Comparison of ENCODE assay signal across 51 mouse cellular contexts in genomic region chr11:49270368-49270767, GRCm38 (mm10). TPM values are rescaled to one million over a fixed set of nuclear protein-coding genes. Genes with fewer than 3 reads are reported as not detected.
"Had no signal": no experiment of that assay in that cellular context is flagged by ENCODE, and none has a peak within 500 bp of the region (broad histone marks: within the 10 kb centered on the region; RNA-seq: fewer than 3 reads in every experiment).

No protein-coding gene starts in this region.

- H3K4me3 ChIP-seq: heart, embryonic 12.5 days; heart, embryonic 13.5 days; heart, embryonic 15.5 days; hindbrain, embryonic 10.5 days; hindbrain, embryonic 12.5 days; hindbrain, embryonic 13.5 days; hindbrain, embryonic 15.5 days; intestine, embryonic 15.5 days; kidney, embryonic 15.5 days; layer of hippocampus, adult 2 months; left cerebral cortex, adult 2 months had no signal

- H3K27ac ChIP-seq: heart, embryonic 13.5 days; heart, embryonic 15.5 days; hindbrain, embryonic 10.5 days; hindbrain, embryonic 12.5 days; hindbrain, embryonic 13.5 days; hindbrain, embryonic 14.5 days; hindbrain, embryonic 15.5 days; hindbrain, postnatal 0 days; intestine, embryonic 15.5 days; kidney, embryonic 15.5 days; kidney, postnatal 0 days; layer of hippocampus, adult 2 months; left cerebral cortex, adult 2 months had no signal

- H3K9ac ChIP-seq: heart, embryonic 12.5 days; heart, embryonic 13.5 days; heart, embryonic 15.5 days; hindbrain, embryonic 12.5 days; hindbrain, embryonic 13.5 days; hindbrain, embryonic 14.5 days; hindbrain, embryonic 15.5 days; intestine, embryonic 15.5 days; kidney, embryonic 15.5 days had no signal

- H3K4me1 ChIP-seq: hindbrain, embryonic 10.5 days had no signal

- H3K4me2 ChIP-seq: heart, embryonic 11.5 days; heart, embryonic 12.5 days; heart, embryonic 13.5 days; heart, embryonic 15.5 days; hindbrain, embryonic 12.5 days; hindbrain, embryonic 13.5 days; hindbrain, embryonic 14.5 days; hindbrain, embryonic 15.5 days; intestine, embryonic 15.5 days; kidney, embryonic 15.5 days had no signal

- H3K27me3 ChIP-seq: heart, embryonic 12.5 days; heart, embryonic 13.5 days; heart, embryonic 15.5 days; hindbrain, embryonic 12.5 days; hindbrain, embryonic 13.5 days; hindbrain, embryonic 15.5 days; intestine, embryonic 15.5 days; kidney, embryonic 15.5 days had no signal

- H3K9me3 ChIP-seq: heart, embryonic 12.5 days; heart, embryonic 13.5 days; heart, embryonic 15.5 days; hindbrain, embryonic 10.5 days; hindbrain, embryonic 12.5 days; hindbrain, embryonic 13.5 days; hindbrain, embryonic 15.5 days; intestine, embryonic 15.5 days; kidney, embryonic 15.5 days had no signal

- H3K36me3 ChIP-seq: heart, embryonic 12.5 days; heart, embryonic 15.5 days; hindbrain, embryonic 10.5 days; hindbrain, embryonic 12.5 days; hindbrain, embryonic 15.5 days; intestine, embryonic 15.5 days had no signal

- DNase-seq: heart, postnatal 10 days; heart, postnatal 36 days; heart, postnatal 4 days; kidney, adult 11 months; kidney, adult 18-20 months; kidney, adult 2 months; kidney, adult 8-10 months; kidney, adult 9 months; kidney, postnatal 10 days; kidney, postnatal 14 days; kidney, postnatal 25 days; kidney, postnatal 36 days; kidney, postnatal 4 days; layer of hippocampus, adult 9-11 months; layer of hippocampus, postnatal 36 days had no signal

RNA-seq across cellular contexts. Expression of gene Olfr1393, which starts 7.7 kb away (rescaled TPM):
- total RNA-seq: hematopoietic stem cell, adult 5-6 weeks; hindbrain, postnatal 0 days; layer of hippocampus, adult 18-20 months; layer of hippocampus, adult 2 months; layer of hippocampus, adult 8-10 months; layer of hippocampus, postnatal 10 days; layer of hippocampus, postnatal 25 days; layer of hippocampus, postnatal 36 days had no signal
- polyA plus RNA-seq: heart, embryonic 11.5 days; heart, embryonic 15.5 days; hindbrain, embryonic 10.5 days; hindbrain, embryonic 11.5 days; hindbrain, embryonic 12.5 days; hindbrain, embryonic 14.5 days; hindbrain, embryonic 15.5 days; inflammation-experienced regulatory T-cells, adult 6 months; intestine, embryonic 14.5 days; intestine, embryonic 15.5 days; intestine, postnatal 0 days; kidney, embryonic 14.5 days; kidney, embryonic 15.5 days; kidney, embryonic 16.5 days had no signal

RNA-seq across cellular contexts. Expression of gene Olfr1392, which starts 14.7 kb away (rescaled TPM):
- total RNA-seq: heart, postnatal 10 days; heart, postnatal 25 days; heart, postnatal 36 days; hematopoietic stem cell, adult 5-6 weeks; hindbrain, postnatal 0 days; layer of hippocampus, adult 2 months; layer of hippocampus, adult 8-10 months; layer of hippocampus, postnatal 14 days; layer of hippocampus, postnatal 25 days; layer of hippocampus, postnatal 36 days; left cerebral cortex, adult 18-20 months; left cerebral cortex, adult 2 months had no signal
- polyA plus RNA-seq: heart, embryonic 11.5 days; heart, embryonic 12.5 days; heart, embryonic 13.5 days; heart, embryonic 14.5 days; heart, embryonic 15.5 days; heart, embryonic 16.5 days; heart, postnatal 0 days; hindbrain, embryonic 11.5 days; hindbrain, embryonic 12.5 days; hindbrain, embryonic 13.5 days; hindbrain, embryonic 14.5 days; hindbrain, embryonic 15.5 days; hindbrain, postnatal 0 days; inflammation-experienced regulatory T-cells, adult 6 months; intestine, embryonic 14.5 days; intestine, embryonic 15.5 days; intestine, embryonic 16.5 days; kidney, embryonic 14.5 days; kidney, embryonic 16.5 days had no signal

RNA-seq across cellular contexts. Expression of gene Olfr10, which starts 34.2 kb away (rescaled TPM):
- total RNA-seq: heart, postnatal 10 days; heart, postnatal 25 days; heart, postnatal 36 days; heart, postnatal 4 days; hematopoietic stem cell, adult 5-6 weeks; hindbrain, postnatal 0 days; layer of hippocampus, adult 18-20 months; layer of hippocampus, adult 2 months; layer of hippocampus, adult 8-10 months; layer of hippocampus, postnatal 14 days; layer of hippocampus, postnatal 25 days; layer of hippocampus, postnatal 36 days; left cerebral cortex, adult 18-20 months; left cerebral cortex, adult 2 months; left cerebral cortex, adult 8-10 months had no signal
- polyA plus RNA-seq: heart, embryonic 11.5 days; heart, embryonic 12.5 days; heart, embryonic 13.5 days; heart, embryonic 14.5 days; heart, embryonic 15.5 days; heart, embryonic 16.5 days; heart, postnatal 0 days; hindbrain, embryonic 10.5 days; hindbrain, embryonic 11.5 days; hindbrain, embryonic 12.5 days; hindbrain, embryonic 13.5 days; hindbrain, embryonic 14.5 days; hindbrain, embryonic 15.5 days; hindbrain, embryonic 16.5 days; hindbrain, postnatal 0 days; inflammation-experienced regulatory T-cells, adult 6 months; intestine, embryonic 14.5 days; intestine, embryonic 15.5 days; intestine, embryonic 16.5 days; intestine, postnatal 0 days; kidney, adult 2 months; kidney, embryonic 14.5 days; kidney, embryonic 15.5 days; kidney, embryonic 16.5 days; kidney, postnatal 0 days; large intestine, adult 2 months had no signal

RNA-seq across cellular contexts. Expression of gene Olfr1391, which starts 52.2 kb away (rescaled TPM):
- total RNA-seq: heart, postnatal 10 days; heart, postnatal 25 days; heart, postnatal 36 days; heart, postnatal 4 days; hematopoietic stem cell, adult 5-6 weeks; hindbrain, postnatal 0 days; layer of hippocampus, adult 18-20 months; layer of hippocampus, adult 2 months; layer of hippocampus, adult 8-10 months; layer of hippocampus, postnatal 10 days; layer of hippocampus, postnatal 14 days; layer of hippocampus, postnatal 25 days; layer of hippocampus, postnatal 36 days; left cerebral cortex, adult 18-20 months; left cerebral cortex, adult 2 months; left cerebral cortex, adult 8-10 months had no signal
- polyA plus RNA-seq: heart, embryonic 11.5 days; heart, embryonic 12.5 days; heart, embryonic 13.5 days; heart, embryonic 14.5 days; heart, embryonic 15.5 days; heart, embryonic 16.5 days; heart, postnatal 0 days; hindbrain, embryonic 10.5 days; hindbrain, embryonic 11.5 days; hindbrain, embryonic 12.5 days; hindbrain, embryonic 13.5 days; hindbrain, embryonic 14.5 days; hindbrain, embryonic 15.5 days; hindbrain, embryonic 16.5 days; hindbrain, postnatal 0 days; inflammation-experienced regulatory T-cells, adult 6 months; intestine, embryonic 14.5 days; intestine, embryonic 15.5 days; intestine, embryonic 16.5 days; intestine, postnatal 0 days; kidney, adult 2 months; kidney, embryonic 14.5 days; kidney, embryonic 15.5 days; kidney, embryonic 16.5 days; kidney, postnatal 0 days; large intestine, adult 2 months had no signal
